Mouse (Mus musculus) neural tube, embryonic 15.5 days (tissue): ENCODE measurements around the gene Usp36. TPM values are rescaled to one million over a fixed set of nuclear protein-coding genes. Genes with fewer than 3 reads are reported as not detected.

Experiments used
- ATAC-seq: fragments of 200-750 bp; cut with Nextera tagmentation; 2 replicates; pipeline ENCODE4 v1.8.0; 2017; ENCODE audit warnings: mild to moderate bottlenecking, moderate TSS enrichment, moderate library complexity; ENCODE audit not compliant: low FRiP score
- H3K27ac ChIP-seq: fragments of 300-500 bp; sonication (generic); replicated peaks from 2 replicates; pipeline ENCODE4 v1.5.1; 2015; ENCODE audit warnings: mild to moderate bottlenecking, inconsistent platforms
- H3K27me3 ChIP-seq: fragments of 300-500 bp; sonication (generic); replicated peaks from 2 replicates; pipeline ENCODE4 v1.6.1; 2015; ENCODE audit warnings: inconsistent platforms
- H3K36me3 ChIP-seq: fragments of 300-500 bp; sonication (generic); 2 replicates; pipeline ENCODE4 v1.6.1; 2015; ENCODE audit warnings: inconsistent platforms
- H3K4me1 ChIP-seq: fragments of 300-500 bp; sonication (generic); 2 replicates; pipeline ENCODE4 v1.6.1; 2015; ENCODE audit warnings: inconsistent platforms
- H3K4me2 ChIP-seq: fragments of 300-500 bp; sonication (generic); 2 replicates; pipeline ENCODE4 v1.6.1; 2015; ENCODE audit warnings: inconsistent platforms, mild to moderate bottlenecking, moderate library complexity
- H3K4me3 ChIP-seq: fragments of 300-500 bp; sonication (generic); replicated peaks from 2 replicates; pipeline ENCODE4 v1.5.1; 2015; ENCODE audit warnings: mild to moderate bottlenecking, inconsistent platforms
- H3K9ac ChIP-seq: fragments of 300-500 bp; sonication (generic); replicated peaks from 2 replicates; pipeline ENCODE4 v1.6.1; 2015; ENCODE audit warnings: mild to moderate bottlenecking, inconsistent platforms
- H3K9me3 ChIP-seq: fragments of 300-500 bp; sonication (generic); replicated peaks from 2 replicates; pipeline ENCODE4 v1.6.1; 2016; ENCODE audit warnings: inconsistent platforms
- WGBS: fragments of 180-500 bp; shearing (Covaris S2); methylation state at CpG from one replicate; pipeline ENCODE4 v1.1.7; 2015; ENCODE audit warnings: mixed read lengths; 5-methylcytosine and 5-hydroxymethylcytosine counted together
- polyA plus RNA-seq: library from polyadenylated mRNA; unstranded; fragments of >200 nt; fragmentation: Nextera tagmentation; extraction: Ambion mirVana; gene quantifications from 2 replicates; pipeline ENCODE4 v1.2.1, GENCODE M21; 2015

The Usp36 gene
- polyA plus RNA-seq, 1 experiment from 2014 or later = 19.5 TPM

GRCm38 (mm10) chr11:118266044-118266665 lies 23.9 kb downstream of the Usp36 start:
- ATAC-seq = no peak
- Histone ChIP-seq H3K4me1 (no peaks in the 10 kb centered on the region), H3K27ac (no peak overlapping the region), H3K9me3 (no peaks in the 10 kb centered on the region), H3K9ac (no peak overlapping the region), H3K4me3 (no peak overlapping the region), H3K27me3 (no peaks in the 10 kb centered on the region), H3K36me3 (peaks cover 94% of the 10 kb centered on the region), H3K4me2 (no peak overlapping the region)
- WGBS = 95% methylated on average over 10 of the region's 10 CpGs

- 89% methylated on average over 11 of the region's 11 CpGs for WGBS
- H3K9me3 ChIP-seq = no peaks in the 10 kb centered on the region
- no peak overlapping the region for H3K4me3 ChIP-seq
- H3K27me3 ChIP-seq = no peaks in the 10 kb centered on the region
- no peaks in the 10 kb centered on the region for H3K4me1 ChIP-seq
- no peak overlapping the region for H3K9ac ChIP-seq
- no peak overlapping the region for H3K27ac ChIP-seq
- no peak overlapping the region for H3K4me2 ChIP-seq
- ATAC-seq = no peak
- H3K36me3 ChIP-seq = peaks cover 96% of the 10 kb centered on the region
These were observed 24.4 kb downstream of the Usp36 start for GRCm38 (mm10) chr11:118265621-118266020.

- Histone ChIP-seq H3K4me2 (no peak overlapping the region), H3K9me3 (no peaks in the 10 kb centered on the region), H3K27ac (no peak overlapping the region), H3K36me3 (peaks cover 98% of the 10 kb centered on the region), H3K27me3 (no peaks in the 10 kb centered on the region), H3K4me3 (no peak overlapping the region), H3K4me1 (no peaks in the 10 kb centered on the region), H3K9ac (no peak overlapping the region)
- no peak for ATAC-seq
- WGBS = 90% methylated on average over 5 of the region's 5 CpGs
These were observed 26.9 kb downstream of the Usp36 start for GRCm38 (mm10) chr11:118263146-118263545.

DNA sequence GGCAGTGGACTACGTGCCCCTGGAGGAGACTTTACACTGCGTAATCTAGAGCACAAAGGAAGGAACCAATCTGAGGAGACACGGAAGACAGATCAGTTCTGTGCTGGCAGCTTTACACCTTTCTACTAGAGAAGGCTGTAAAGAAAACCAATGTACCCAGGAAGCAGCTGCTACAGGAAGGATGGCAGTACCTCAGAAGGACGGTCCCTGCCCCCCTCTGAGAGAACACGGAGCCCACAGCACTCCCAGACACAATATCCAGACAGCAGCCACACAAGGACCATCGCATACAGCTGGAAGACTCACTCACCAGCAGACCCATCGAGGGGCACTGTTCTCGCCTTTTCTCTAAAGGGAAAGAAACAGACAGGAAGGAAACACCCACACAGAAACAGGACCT lies 30.0 kb downstream of the Usp36 start:
- Histone ChIP-seq H3K36me3 (peaks cover 89% of the 10 kb centered on the region), H3K9ac (no peak overlapping the region), H3K4me2 (no peak overlapping the region), H3K27ac (no peak overlapping the region), H3K4me1 (no peaks in the 10 kb centered on the region), H3K4me3 (no peak overlapping the region), H3K9me3 (no peaks in the 10 kb centered on the region), H3K27me3 (no peaks in the 10 kb centered on the region)
- WGBS = 91% methylated on average over 8 of the region's 8 CpGs
- ATAC-seq = no peak

DNA sequence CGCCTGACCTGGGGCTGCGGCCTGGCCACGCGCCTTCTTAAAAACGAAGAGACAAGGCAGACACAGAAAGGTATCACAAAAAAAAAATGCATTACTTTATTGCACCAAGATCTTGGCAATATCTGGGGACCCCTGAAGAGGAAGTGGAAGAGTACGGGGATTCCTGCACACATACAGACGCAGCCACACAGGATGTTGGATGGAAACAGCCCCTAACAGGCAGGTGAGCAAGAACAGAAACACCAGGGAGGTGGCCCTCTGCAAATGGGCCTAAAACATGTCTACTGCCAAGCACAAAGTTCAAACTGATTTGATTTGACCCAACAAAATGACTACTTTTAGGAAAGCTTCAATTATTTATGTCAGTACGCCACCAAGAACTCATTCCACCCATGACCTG lies 30.5 kb downstream of the Usp36 start:
- peaks cover 4% of the 10 kb centered on the region for H3K4me1 ChIP-seq
- ATAC-seq = no peak
- peaks cover 84% of the 10 kb centered on the region for H3K36me3 ChIP-seq
- 96% methylated on average over 8 of the region's 8 CpGs for WGBS
- no peak overlapping the region for H3K9ac ChIP-seq
- no peak overlapping the region for H3K4me2 ChIP-seq
- H3K4me3 ChIP-seq = no peak overlapping the region
- H3K27me3 ChIP-seq = no peaks in the 10 kb centered on the region
- H3K27ac ChIP-seq = no peak overlapping the region
- no peaks in the 10 kb centered on the region for H3K9me3 ChIP-seq

- peaks cover 52% of the 10 kb centered on the region for H3K36me3 ChIP-seq
These were observed 33.7 kb downstream of the Usp36 start for GRCm38 (mm10) chr11:118256371-118256770.

DNA sequence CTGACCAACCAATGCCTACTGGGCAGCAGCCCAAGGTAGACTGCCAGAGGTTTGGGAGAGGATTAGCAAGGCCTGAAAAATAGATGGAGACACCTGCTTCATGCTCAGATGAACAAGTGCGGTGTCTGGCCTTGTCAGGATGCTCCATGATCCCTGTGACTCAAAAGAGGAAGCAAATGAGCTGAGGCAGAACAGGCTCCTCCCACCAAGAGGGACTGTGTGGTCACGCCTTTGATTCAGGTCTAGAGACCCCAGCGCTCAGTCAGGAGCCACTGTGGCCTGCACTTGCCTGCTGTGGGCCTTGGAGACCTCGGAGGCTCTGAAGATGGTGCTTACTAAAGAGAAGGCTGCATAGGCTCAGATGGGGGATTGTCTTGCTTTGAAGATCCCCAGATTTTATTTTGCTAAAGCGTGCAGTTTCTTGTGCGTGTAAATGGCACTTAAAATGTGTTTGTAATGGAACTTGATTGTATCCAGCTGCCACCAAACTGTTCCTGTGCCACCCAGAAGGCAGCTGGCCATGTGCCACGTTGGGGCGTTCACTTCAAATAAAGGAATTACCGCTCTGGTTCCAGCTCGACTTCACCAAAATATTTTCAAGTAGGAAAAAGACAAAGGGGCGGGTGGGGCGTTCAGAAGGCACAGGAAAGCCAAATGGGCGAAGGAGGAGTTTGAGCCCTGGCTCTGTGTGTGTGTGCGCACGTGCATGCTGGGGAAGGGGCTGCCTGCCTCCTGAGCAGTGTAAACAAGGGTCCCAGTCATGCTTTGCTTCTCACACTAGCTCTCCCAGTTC lies 35.7 kb downstream of the Usp36 start:
- H3K4me3 ChIP-seq = no peak overlapping the region
- no peak overlapping the region for H3K9ac ChIP-seq
- H3K27ac ChIP-seq = peak overlapping the region; percentile 76
- peak; percentile 66 for ATAC-seq
- H3K4me1 ChIP-seq = peaks cover 17% of the 10 kb centered on the region
- no peaks in the 10 kb centered on the region for H3K27me3 ChIP-seq
- H3K4me2 ChIP-seq = no peak overlapping the region
- WGBS = 32% methylated on average over 15 of the region's 15 CpGs
- peaks cover 31% of the 10 kb centered on the region for H3K36me3 ChIP-seq
- no peaks in the 10 kb centered on the region for H3K9me3 ChIP-seq

More at GRCm38 (mm10) chr11:118256371-118256770, 33.7 kb downstream of the Usp36 start:
- H3K9me3 ChIP-seq = no peaks in the 10 kb centered on the region
- H3K27me3 ChIP-seq = no peaks in the 10 kb centered on the region
- H3K4me1 ChIP-seq = peaks cover 17% of the 10 kb centered on the region
- no peak for ATAC-seq
- no peak overlapping the region for H3K9ac ChIP-seq
- 92% methylated on average over 7 of the region's 7 CpGs for WGBS
- H3K4me2 ChIP-seq = no peak overlapping the region
- no peak overlapping the region for H3K27ac ChIP-seq
- H3K4me3 ChIP-seq = no peak overlapping the region

DNA sequence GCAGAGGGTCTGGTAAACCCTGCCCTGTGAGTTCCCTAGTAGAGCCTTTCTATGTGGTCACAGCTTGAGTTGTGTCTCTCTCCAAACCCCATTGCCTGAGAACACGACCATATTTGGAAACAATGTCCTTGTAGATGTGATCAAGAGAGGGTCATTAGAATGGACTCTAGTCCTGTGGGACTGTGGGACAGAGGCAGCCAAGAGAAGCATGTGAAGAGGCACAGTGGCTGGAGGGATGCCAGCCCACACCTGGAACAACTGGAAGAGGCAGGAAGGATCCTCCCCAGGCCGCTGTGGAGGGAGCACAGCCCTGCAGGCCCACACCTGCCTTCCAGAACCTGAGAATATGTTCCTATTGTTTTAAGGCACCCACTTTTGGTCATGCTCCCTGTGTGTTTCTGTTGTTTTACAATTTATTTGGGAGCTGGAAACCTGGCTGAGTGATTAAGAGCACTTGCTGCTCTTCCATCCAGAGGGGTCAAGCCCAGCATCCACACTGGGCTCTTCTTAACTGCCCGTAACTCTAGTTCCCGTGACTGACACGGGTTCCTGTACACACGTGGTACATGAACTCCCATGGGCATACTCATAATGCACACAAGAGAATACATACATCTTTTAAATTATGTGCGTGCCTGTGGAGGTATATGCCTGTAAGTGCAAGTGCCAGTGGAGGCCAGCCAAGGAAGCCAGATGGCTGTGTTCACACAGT lies 36.4 kb downstream of the Usp36 start:
- 0 out of 2 replicates have a peak, but pooled peaks have one; percentile 3 for ATAC-seq
- Histone ChIP-seq H3K36me3 (peaks cover 24% of the 10 kb centered on the region), H3K4me3 (no peak overlapping the region), H3K4me1 (peaks cover 25% of the 10 kb centered on the region), H3K9me3 (no peaks in the 10 kb centered on the region), H3K27me3 (no peaks in the 10 kb centered on the region), H3K27ac (peak overlapping the region; percentile 76), H3K9ac (no peak overlapping the region), H3K4me2 (no peak overlapping the region)
- 66% methylated on average over 7 of the region's 7 CpGs for WGBS

- peak overlapping the region; percentile 30 for H3K9ac ChIP-seq
- no peaks in the 10 kb centered on the region for H3K9me3 ChIP-seq
- H3K27me3 ChIP-seq = no peaks in the 10 kb centered on the region
- H3K4me2 ChIP-seq = peak overlapping the region; percentile 88
- no peaks in the 10 kb centered on the region for H3K36me3 ChIP-seq
- ATAC-seq = peak; percentile 3; the same call in 1 of the 2 replicates
- H3K4me1 ChIP-seq = peaks cover 34% of the 10 kb centered on the region
- peak overlapping the region; percentile 85 for H3K4me3 ChIP-seq
- peak overlapping the region; percentile 81 for H3K27ac ChIP-seq
- 1% methylated on average over 5 of the region's 5 CpGs for WGBS
These were observed 41.0 kb downstream of the Usp36 start for GRCm38 (mm10) chr11:118249012-118249383.

GRCm38 (mm10) chr11:118248150-118249011 lies 41.7 kb downstream of the Usp36 start, which contains the start of gene Cyth1:
Gene Cyth1 (minus strand): TSS chr11:118248592.
- H3K27me3 ChIP-seq = no peaks in the 10 kb centered on the region
- H3K9me3 ChIP-seq = no peaks in the 10 kb centered on the region
- peak within 1 kb of the TSS; percentile 79 for H3K9ac ChIP-seq
- peak within 1 kb of the TSS; percentile 88 for H3K4me2 ChIP-seq
- peak; percentile 95 for ATAC-seq
- H3K4me1 ChIP-seq = peaks cover 28% of the 10 kb centered on the region
- H3K27ac ChIP-seq = peak within 1 kb of the TSS; percentile 81
- under 1% methylated on average over 84 of the region's 86 CpGs for WGBS
- H3K36me3 ChIP-seq = no peaks in the 10 kb centered on the region
- H3K4me3 ChIP-seq = peak within 1 kb of the TSS; percentile 85
